Mouse (Mus musculus) thymus, adult 2 months (tissue): Measurements from ENCODE around the gene Jmy. TPM values are rescaled to one million over a fixed set of nuclear protein-coding genes. Genes with fewer than 3 reads are reported as not detected.

Experiments
- DNase-seq: peaks from one replicate; pipeline ENCODE4 v3.0.0; 2021
- H3K27ac ChIP-seq: fragments of 200-500 bp; 2 replicates; pipeline ENCODE4 v1.5.1; 2012; ENCODE audit warnings: low read length, control low read depth; ENCODE audit not compliant: control insufficient read depth, insufficient read depth
- H3K27me3 ChIP-seq: fragments of 200-500 bp; 2 replicates; pipeline ENCODE4 v1.6.1; 2012; ENCODE audit warnings: mild to moderate bottlenecking, low read length, moderate library complexity, mixed read lengths; ENCODE audit not compliant: control insufficient read depth, insufficient read depth
- H3K36me3 ChIP-seq: fragments of 200-500 bp; 2 replicates; pipeline ENCODE4 v1.6.1; 2012; ENCODE audit warnings: mild to moderate bottlenecking, low read length, moderate library complexity; ENCODE audit not compliant: control insufficient read depth, insufficient read depth
- H3K4me1 ChIP-seq: fragments of 200-500 bp; replicated peaks from 2 replicates; pipeline ENCODE4 v1.6.1; 2012; ENCODE audit warnings: low read length; ENCODE audit not compliant: control insufficient read depth, insufficient read depth
- H3K4me3 ChIP-seq: fragments of 200-500 bp; 2 replicates; pipeline ENCODE4 v1.5.1; 2012; ENCODE audit warnings: mild to moderate bottlenecking, low read length, control low read depth, moderate library complexity; ENCODE audit not compliant: control insufficient read depth, insufficient read depth
- CTCF ChIP-seq: fragments of 200-500 bp; IDR thresholded peaks from 2 replicates; pipeline ENCODE4 v1.5.1; 2012; ENCODE audit warnings: mild to moderate bottlenecking, control low read depth, low read length, moderate library complexity, borderline replicate concordance; ENCODE audit not compliant: control insufficient read depth, poor library complexity, insufficient read depth; ENCODE audit errors: extremely low read depth
- POLR2A ChIP-seq: fragments of 200-500 bp; IDR thresholded peaks from 2 replicates; pipeline ENCODE4 v1.6.1; 2012; ENCODE audit warnings: mild to moderate bottlenecking, low read length, control low read depth, moderate library complexity; ENCODE audit not compliant: control insufficient read depth, poor library complexity, insufficient read depth; ENCODE audit errors: extremely low read depth
- WGBS: fragments of 180-500 bp; shearing (Covaris S2); methylation state at CpG from one replicate; pipeline ENCODE4 v1.1.7; 2018; 5-methylcytosine and 5-hydroxymethylcytosine counted together
- polyA plus RNA-seq: library from polyadenylated mRNA; depleted of rRNA; stranded (reverse); fragments of >200 nt; gene quantifications from 2 replicates; pipeline ENCODE4 v1.2.3, GENCODE M21; 2012

Gene Jmy
- polyA plus RNA-seq, 1 experiment, result 9.2 TPM

GRCm38 (mm10) chr13:93399710-93400216 lies 99.8 kb downstream of the Jmy start:
- H3K36me3 ChIP-seq, result no peaks in the 10 kb centered on the region
- no peaks in the 10 kb centered on the region for H3K27me3 ChIP-seq
- TF ChIP-seq POLR2A, result no peak
- no peak for TF ChIP-seq CTCF
- H3K4me3 ChIP-seq, result no peak overlapping the region
- no peak overlapping the region for H3K27ac ChIP-seq
- no peak for DNase-seq
- WGBS, result 97% methylated on average over 5 of the region's 5 CpGs
- H3K4me1 ChIP-seq, result peaks cover 2% of the 10 kb centered on the region

GRCm38 (mm10) chr13:93389242-93389625 lies 110.4 kb downstream of the Jmy start:
- H3K4me1 ChIP-seq, result peaks cover 4% of the 10 kb centered on the region; the same call in 1 of the 2 replicates
- H3K27me3 ChIP-seq, result no peaks in the 10 kb centered on the region
- no peaks in the 10 kb centered on the region for H3K36me3 ChIP-seq
- DNase-seq, result no peak
- no peak overlapping the region for H3K27ac ChIP-seq
- H3K4me3 ChIP-seq, result no peak overlapping the region
- 91% methylated on average over 2 of the region's 2 CpGs for WGBS
- no peak for TF ChIP-seq POLR2A
- TF ChIP-seq CTCF, result no peak

GRCm38 (mm10) chr13:93388594-93389241 lies 110.9 kb downstream of the Jmy start:
- Histone ChIP-seq H3K4me1 (peaks cover 4% of the 10 kb centered on the region; the same call in 1 of the 2 replicates), H3K27ac (no peak overlapping the region), H3K4me3 (no peak overlapping the region), H3K36me3 (no peaks in the 10 kb centered on the region), H3K27me3 (no peaks in the 10 kb centered on the region)
- TF ChIP-seq CTCF (no peak), POLR2A (no peak)
- no peak for DNase-seq
- 50% methylated on average over 7 of the region's 7 CpGs for WGBS

GRCm38 (mm10) chr13:93387440-93387839 lies 112.2 kb downstream of the Jmy start:
- WGBS, result 94% methylated on average over 5 of the region's 5 CpGs
- no peak for DNase-seq
- Histone ChIP-seq H3K4me1 (peaks cover 2% of the 10 kb centered on the region; the same call in 1 of the 2 replicates), H3K4me3 (no peak overlapping the region), H3K27me3 (no peaks in the 10 kb centered on the region), H3K36me3 (no peaks in the 10 kb centered on the region), H3K27ac (no peak overlapping the region)
- TF ChIP-seq POLR2A (no peak), CTCF (no peak)

DNA sequence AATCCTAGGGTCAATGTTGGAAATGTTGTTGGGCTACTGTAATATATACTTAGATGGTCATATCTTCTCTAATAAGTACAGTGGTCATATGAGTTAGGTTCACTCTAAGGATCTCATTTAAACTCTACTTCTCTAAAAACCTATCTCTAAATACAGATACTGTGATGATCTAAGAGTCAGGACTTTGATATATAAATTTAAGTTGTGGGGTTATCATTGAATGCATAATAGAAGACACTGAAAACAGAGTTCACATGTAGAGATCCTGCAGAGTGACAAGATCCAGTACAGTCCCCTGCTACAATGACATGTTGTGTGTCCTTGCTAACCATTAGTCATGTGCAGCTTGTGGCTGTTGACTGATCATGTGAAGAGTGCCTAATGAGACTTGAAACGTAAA lies 114.5 kb downstream of the Jmy start:
- no peak for DNase-seq
- no peak overlapping the region for H3K27ac ChIP-seq
- no peaks in the 10 kb centered on the region for H3K36me3 ChIP-seq
- WGBS, result 98% methylated on average over 1 of the region's 1 CpGs
- TF ChIP-seq CTCF (no peak), POLR2A (no peak)
- H3K4me1 ChIP-seq, result peaks cover 2% of the 10 kb centered on the region; the same call in 1 of the 2 replicates
- H3K4me3 ChIP-seq, result no peak overlapping the region
- H3K27me3 ChIP-seq, result no peaks in the 10 kb centered on the region

- WGBS, result 97% methylated on average over 1 of the region's 1 CpGs
- H3K4me1 ChIP-seq, result peaks cover 2% of the 10 kb centered on the region; the same call in 1 of the 2 replicates
- no peak for DNase-seq
- no peak overlapping the region for H3K4me3 ChIP-seq
- TF ChIP-seq POLR2A (no peak), CTCF (no peak)
- no peak overlapping the region for H3K27ac ChIP-seq
- H3K27me3 ChIP-seq, result no peaks in the 10 kb centered on the region
- no peaks in the 10 kb centered on the region for H3K36me3 ChIP-seq
Measured at GRCm38 (mm10) chr13:93384481-93384880, 115.1 kb downstream of the Jmy start.
